Mouse (Mus musculus) neural tube, embryonic 10.5 days (tissue): ENCODE data around the gene Oxnad1.

Experiments
- DNase-seq: peaks from one replicate; pipeline ENCODE4 v3.0.0-alpha.2; 2017; ENCODE audit warnings: low spot score; ENCODE audit errors: extremely low spot score

Oxnad1 gene

GRCm38 (mm10) chr14:32084761-32085485, at the start of gene Oxnad1:
TSS of gene Oxnad1 (plus strand) at chr14:32085374.
- no peak for DNase-seq

GRCm38 (mm10) chr14:32036482-32036881, 48.7 kb upstream of the Oxnad1 start:
- DNase-seq, result no peak

DNA sequence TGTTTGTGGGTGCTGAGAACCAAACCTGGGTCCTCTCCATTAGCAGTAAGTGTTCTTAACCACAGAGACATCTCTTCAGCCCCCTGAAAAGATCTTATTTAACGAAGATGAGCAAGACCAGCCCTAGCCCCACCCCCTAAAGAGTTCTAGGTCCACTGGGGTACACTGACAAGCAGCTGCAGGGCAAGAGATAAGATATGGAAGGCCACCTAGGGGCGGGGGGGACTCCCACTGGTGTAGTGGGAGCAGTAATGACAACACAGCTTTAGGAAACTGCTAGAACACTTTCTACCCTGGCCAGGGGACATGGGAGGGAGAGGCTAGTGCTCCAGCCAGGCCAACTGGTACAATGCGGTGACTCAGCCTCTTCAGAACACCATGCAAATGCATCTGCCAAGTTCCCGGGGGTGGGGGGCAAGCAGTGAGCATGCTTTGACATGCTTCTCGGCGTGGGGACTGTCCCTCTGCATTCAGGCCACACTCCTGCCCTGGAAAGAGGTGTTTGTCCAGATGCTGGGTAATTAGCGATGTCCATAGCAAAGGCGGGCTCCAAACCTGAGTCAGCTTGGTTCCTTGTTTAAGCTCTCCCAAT, 47.4 kb upstream of the Oxnad1 start:
- no peak for DNase-seq

DNA sequence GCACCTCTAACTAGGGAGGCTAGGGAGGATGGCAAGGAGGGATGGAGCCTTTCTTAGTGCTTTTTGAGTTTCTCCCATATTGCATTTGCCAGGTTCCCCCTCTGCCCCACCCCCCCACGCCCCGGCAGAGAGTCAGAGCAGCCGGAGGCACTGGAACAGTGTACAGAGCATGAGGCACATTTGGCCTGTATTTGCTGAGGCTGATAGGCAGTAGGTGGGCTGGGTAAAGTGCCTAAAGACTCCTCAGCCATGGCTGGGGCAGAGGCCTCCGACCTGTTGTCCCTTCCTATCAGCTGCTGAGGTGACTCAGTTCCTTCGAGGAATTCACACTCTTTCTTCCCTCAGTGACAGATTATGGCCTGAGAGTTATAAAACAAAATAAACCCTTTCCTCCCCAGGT, 43.1 kb upstream of the Oxnad1 start:
- no peak for DNase-seq

GRCm38 (mm10) chr14:32046357-32046756, 38.8 kb upstream of the Oxnad1 start:
- no peak for DNase-seq

DNA sequence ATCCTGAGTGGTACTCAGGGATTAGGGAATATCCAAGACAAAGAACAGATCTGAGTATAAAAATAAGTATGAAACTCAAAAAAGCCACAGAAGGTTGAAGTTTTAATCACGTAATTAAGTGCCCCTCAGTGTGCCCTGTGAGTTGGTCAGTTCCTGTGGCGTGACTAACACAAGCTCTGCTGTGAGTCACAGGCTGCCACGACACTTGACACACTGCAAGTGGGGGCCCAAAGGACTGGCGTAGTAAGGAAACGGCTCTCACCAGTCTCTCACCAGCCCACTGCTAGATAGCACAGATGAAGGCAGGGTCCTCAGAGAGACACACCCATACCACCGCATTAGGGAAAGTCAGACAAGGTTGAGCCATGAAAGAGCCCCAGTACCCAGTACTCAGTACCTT, 35.0 kb upstream of the Oxnad1 start:
- no peak for DNase-seq

DNA sequence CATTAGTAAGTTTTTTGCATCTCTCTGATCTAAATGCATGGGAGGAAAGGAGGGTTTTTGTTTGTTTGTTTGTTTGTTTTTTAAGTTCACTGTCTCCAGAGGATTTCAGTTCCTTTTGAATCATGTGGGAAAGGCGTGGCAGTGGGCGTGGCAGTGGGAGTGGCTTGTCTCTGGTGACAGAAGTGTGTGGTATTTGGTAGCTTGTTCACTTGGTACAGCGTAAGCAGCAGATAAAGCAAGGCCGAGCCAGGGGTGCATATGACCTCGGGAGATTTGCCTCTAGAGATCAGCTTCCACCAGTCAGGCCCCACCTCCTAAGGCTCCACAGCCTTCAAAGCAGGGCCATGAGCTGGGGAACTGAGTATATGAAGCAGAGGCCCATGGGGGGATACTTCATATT, 31.3 kb upstream of the Oxnad1 start:
- DNase-seq, result no peak

DNA sequence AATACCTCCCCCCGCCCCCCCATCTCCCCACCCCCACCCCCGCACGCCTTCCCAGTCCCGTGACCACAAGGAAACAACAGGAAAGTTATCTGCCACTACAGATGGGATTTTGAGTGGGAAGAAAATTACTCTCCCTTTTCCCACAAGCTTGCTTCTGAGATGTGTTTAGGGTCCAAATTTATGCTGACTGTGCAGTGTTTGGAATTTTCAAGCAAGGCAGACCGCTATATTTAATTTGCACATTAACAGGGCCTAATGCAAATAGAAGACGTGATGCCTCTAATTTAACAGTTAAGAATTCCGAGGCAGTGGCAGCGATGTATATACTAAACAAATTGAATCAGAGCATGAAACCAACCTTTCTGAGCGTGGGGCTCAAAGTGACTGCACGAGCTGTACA, 30.4 kb upstream of the Oxnad1 start:
- DNase-seq, result no peak

GRCm38 (mm10) chr14:32055781-32056180, 29.4 kb upstream of the Oxnad1 start:
- no peak for DNase-seq

- DNase-seq, result no peak
These were observed 28.5 kb upstream of the Oxnad1 start for GRCm38 (mm10) chr14:32056675-32057074.

GRCm38 (mm10) chr14:32057664-32058063, 27.5 kb upstream of the Oxnad1 start:
- no peak for DNase-seq

DNA sequence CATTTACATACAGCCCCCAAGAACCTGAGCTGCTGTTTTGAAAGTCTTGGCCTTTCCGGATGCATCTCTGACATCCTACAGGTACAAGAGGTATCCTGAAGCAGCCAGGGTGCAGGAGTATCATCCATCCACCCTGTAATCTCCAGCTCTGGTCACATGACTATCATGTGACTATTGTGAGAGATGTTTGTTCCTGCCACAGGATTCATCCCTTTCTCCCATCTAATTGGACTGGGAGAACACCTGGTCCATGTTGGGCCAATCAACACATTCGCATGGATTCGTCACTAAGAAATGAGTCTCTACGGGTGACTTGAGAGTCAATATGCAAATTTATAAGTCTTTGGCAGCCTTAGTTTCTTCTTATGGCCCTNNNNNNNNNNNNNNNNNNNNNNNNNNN, 23.8 kb upstream of the Oxnad1 start:
- no peak for DNase-seq

DNA sequence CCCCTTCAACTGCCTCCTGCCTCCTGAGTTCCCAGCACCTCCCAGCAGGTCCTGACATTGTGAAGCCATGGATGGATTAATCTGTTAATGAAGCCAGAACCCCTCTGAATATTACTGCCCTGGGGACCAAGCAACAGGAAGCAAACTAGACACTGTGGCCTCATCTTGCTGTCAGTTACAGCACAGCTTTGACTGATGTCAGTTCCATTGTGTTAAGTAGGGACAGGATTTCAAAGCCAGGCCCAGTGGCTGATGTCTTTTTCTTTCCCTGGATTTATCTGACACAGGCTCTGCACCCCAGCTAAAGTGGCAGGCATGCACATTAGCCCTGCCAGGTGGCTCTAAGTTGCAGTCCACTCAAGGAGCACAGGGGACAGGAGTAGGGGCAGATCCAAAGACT, 12.4 kb upstream of the Oxnad1 start:
- DNase-seq, result no peak

GRCm38 (mm10) chr14:32073211-32073685, 11.9 kb upstream of the Oxnad1 start:
- no peak for DNase-seq

DNA sequence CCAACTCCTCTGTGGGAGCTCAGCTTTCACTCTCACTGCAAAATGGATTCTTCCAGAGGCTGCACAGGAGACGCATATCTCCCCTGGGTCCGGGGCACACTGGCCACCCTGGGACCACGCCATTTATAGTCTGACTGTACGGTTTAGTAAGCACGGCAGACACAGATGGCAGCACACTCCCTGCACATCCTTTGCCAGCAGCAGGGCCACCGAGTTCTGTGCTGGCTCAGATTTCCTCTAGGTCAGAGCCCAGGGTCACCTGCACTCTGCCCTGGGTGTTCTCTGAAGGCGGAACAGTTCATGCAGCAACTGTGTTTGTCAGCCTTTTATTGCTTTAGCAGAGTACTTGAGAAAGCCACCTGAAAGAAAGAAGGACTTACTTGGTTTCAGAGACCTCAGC, 11.3 kb upstream of the Oxnad1 start:
- DNase-seq, result no peak

- peak; percentile 78 for DNase-seq
These were observed 8.1 kb upstream of the Oxnad1 start for GRCm38 (mm10) chr14:32076896-32077575.

GRCm38 (mm10) chr14:32081026-32081425, 4.1 kb upstream of the Oxnad1 start:
- DNase-seq, result no peak

- no peak for DNase-seq
These were observed 2.3 kb upstream of the Oxnad1 start for GRCm38 (mm10) chr14:32082891-32083290.

GRCm38 (mm10) chr14:32083466-32083865, 1.7 kb upstream of the Oxnad1 start:
- DNase-seq, result no peak

DNA sequence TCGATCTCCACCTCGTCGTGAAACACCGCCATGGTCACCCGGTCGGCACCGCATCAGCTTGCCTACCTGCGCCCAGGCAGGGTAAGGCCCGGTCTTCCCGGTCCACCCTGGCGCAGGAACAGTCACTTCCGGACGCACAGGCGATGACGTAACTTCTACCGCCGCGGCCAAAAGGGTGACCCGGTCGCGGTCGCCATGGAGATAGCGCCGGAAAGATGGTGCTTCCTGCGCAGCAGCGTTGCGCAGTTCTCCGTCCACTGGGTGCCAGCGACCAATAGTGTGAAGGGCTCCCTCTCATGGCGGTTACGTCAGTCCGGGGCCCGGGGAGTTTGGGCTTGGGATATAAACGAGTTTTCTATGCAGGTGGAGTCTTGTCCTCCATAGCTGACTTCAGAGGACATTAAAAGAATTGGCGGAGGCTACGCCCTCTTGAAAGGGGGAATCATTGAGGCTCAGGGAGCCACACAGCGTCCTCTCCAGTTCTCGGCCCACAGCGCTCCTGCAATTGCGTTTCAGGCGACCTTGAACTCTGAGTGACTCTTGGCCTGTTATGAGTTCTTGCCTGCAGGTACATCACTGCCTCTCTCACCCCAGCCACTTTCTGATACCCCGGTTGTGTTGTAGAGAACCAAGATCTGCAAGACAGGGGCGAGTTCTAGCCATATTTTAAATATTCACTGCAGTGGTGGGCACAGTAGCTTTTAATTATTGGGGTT, 470 bp downstream of the Oxnad1 start, which contains the start of gene Dph3:
Dph3 (minus strand) TSS at position 244 of the 716 bp plus-strand sequence.
- DNase-seq, result peak; percentile 99

GRCm38 (mm10) chr14:32086226-32086625, 1.1 kb downstream of the Oxnad1 start:
- DNase-seq, result no peak
